Mouse (Mus musculus) ovary, adult 18-20 months (tissue): ENCODE results near the gene Skida1.
"Not testable (repeated sequence)": the region's sequence is repeated elsewhere in the genome, so short reads cannot be mapped to it uniquely, and the experiment has no call there.

ENCODE experiments used
- DNase-seq: peaks from one replicate; pipeline ENCODE4 v3.0.0; 2022; ENCODE audit warnings: low spot score, mixed read lengths

The Skida1 gene

GRCm38 (mm10) chr2:18048453-18049075 lies at the start of gene Skida1:
Skida1 (minus strand) TSS chr2:18049051.
- no peak for DNase-seq

DNA sequence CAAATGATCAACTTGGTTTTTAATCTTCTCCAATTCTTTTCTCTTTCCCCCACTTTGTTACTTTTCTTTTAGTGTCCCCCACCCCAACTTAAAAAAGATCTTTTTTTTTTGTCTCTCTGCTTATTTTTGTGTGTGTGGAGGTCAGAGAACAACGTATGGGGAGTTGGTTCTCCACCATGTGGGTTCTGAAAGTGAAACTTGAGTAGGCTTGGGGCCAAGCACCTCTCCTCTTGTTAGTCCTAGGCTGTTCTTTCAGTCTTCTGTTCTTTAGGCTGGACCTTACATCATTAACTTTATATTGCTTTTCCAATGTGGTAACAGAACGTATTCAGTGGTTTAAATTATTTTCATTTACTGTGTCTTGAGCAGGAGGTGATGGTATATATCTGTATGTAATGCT lies 47.0 kb upstream of the Skida1 start:
- no peak for DNase-seq

- DNase-seq, result no peak
Observed at GRCm38 (mm10) chr2:18094319-18094718, 45.5 kb upstream of the Skida1 start.

DNA sequence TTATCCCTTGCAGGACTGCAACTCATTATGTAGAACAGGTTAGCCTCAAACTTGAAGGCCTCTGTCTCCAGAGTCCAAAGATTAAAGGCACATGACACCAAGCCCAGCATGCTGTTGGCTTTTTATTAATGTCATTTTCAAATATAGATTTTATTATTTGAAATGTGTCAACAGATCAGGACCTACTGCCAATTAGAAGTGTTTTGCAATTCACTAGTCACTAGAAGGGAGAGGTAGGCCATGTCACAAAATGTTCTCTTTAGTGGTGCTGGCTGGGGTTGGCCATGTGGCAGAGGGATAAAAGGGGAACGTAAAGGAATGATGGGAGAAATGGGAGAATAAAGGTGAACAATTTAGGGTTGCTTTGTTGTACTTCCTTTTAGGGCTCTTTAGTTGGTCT lies 45.0 kb upstream of the Skida1 start:
- DNase-seq, result no peak

- DNase-seq, result not testable (repeated sequence)
Observed at GRCm38 (mm10) chr2:18087695-18088094, 38.8 kb upstream of the Skida1 start.

DNA sequence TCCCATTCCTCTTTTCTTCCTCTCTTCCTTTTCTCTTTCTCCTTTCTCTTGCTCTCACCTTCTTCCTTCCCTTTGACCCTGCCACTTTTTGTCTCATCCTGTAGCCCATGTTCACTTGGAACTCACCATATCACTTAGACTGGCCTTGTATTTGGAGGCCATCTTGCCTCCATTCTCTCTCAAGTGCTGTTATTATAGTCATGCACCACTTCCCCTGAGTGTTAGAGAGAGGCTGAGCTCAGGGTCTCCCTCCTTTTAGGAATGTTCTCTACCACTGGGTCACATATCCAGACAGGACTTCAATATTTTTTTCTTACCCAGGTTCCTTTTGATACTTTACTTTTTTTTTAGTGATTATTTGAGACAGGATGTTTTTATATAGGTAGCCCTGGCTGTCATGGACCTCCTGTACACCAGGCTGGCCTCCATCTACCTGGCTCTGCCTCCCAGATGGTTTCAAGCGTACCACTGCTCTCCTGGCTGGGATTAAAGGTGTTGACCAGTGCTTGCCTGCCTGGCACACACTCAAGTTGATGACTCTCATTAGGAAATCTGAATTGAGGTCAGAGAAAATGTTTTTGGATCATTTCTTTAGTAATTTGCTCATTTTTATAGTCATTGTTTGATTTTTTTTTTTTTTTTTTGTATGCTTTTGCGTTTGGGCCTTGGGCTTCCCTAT lies 31.5 kb upstream of the Skida1 start:
- DNase-seq, result no peak

DNA sequence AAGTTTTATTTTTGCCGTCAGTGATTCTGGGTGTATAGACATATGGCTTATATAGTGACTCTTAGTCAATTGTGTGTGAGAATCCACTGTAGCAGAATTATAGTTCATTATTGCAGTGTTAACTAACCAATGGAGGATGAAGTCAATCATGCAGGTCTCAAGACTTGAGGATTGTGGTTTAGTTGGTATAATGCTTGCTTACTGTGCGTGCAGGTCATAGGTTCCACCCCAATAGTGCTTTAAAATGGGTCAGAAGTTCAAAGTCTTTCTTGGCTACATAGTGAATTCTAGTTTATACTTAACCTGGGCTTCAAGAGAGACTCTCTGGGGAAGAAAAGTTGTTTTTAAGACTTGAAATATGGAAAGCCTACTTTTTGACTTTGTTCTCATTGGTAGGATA lies 23.1 kb upstream of the Skida1 start:
- no peak for DNase-seq

- no peak for DNase-seq
Observed at GRCm38 (mm10) chr2:18068071-18068796, 19.4 kb upstream of the Skida1 start.

DNA sequence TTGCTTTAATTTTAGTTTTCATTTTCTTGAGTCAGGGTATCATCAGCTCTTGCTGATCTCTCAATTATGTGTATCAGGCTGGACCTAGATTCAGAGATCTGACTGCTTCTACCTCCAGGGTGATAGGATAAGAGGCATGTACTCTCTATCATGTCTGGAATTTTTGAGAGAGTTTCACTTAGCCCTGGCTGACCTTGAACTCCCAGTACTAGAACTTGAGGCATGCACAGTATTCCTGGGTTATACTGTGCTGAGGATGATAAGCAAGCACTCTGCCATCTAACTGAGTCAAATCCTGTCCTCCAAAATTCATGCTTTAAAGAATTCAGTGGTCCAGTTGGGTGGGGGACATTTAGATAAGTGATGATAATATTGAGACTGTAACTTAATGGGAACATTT lies 17.6 kb upstream of the Skida1 start:
- DNase-seq, result no peak

DNA sequence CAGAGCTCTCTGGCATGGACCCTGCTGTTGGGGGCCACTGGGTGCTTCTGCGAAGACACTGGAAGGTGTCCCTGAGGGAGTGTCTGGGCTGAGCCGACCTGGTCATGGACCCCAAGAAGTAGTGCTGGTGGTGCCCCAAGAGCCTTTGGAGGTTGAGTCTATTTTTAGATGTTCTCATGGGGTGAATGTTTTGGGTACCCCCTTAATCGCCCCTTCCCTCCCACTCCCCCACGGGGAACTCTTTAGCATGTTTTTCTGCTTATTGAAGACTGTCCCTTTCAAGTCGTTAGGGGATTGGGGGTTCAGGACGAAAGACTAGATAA lies 16.8 kb upstream of the Skida1 start:
- no peak for DNase-seq

DNA sequence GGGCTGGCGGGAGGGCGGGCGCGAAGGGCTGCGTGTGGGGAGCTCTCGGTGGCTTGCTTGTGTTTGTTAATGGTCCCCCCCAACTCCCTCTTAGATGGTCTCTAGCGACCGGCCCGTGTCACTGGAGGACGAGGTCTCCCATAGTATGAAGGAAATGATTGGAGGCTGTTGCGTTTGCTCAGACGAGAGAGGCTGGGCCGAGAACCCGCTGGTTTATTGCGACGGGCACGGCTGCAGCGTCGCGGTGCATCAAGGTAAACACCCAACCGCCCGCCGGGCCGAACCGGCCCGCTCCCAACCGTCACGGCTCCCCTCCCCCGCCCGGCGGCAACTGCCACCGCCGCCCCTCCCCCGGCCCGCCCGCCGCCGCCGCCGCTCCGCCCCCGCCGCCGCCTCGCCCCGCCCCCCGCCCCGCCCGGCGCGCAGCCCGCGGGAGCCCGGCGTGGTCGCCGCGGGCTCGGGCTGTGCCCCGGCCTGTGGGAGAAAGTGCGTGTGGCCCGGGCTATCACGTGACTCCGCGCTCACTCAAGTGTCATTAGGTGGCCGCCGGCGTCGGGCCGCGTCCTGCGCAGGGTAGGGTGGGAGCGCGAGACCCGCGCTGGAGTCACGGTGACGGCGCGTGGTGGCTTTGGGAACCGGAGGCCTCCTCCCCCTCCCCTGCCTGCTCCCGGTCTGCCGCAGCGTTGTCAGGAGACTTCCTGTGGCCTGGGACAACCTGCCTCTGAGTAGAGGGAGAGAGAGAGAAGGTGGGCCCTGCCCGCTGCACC lies 16.3 kb upstream of the Skida1 start:
- DNase-seq, result peak; percentile 48

GRCm38 (mm10) chr2:18064356-18064858 lies 15.6 kb upstream of the Skida1 start:
- peak; percentile 91 for DNase-seq

- peak; percentile 41 for DNase-seq
Observed at GRCm38 (mm10) chr2:18063763-18064251, 15.0 kb upstream of the Skida1 start.

DNA sequence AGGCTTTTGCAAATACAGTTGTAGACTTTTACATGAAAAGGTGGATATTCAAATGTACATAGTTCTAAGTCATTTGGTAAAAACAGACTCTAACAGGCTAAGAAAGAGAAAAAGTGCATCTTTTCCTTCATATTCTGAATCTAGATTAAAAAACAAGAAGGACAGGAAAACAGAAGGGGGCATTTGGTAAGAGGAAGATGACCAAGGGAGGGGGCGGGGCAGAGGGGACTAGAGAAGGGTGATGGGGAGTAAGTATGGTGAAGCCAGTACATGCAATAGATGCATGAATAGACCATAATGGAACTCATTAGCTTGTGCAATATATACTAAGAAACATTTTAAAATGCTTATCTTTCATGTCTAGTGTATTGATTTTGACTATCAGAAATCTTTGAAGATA lies 11.5 kb upstream of the Skida1 start:
- no peak for DNase-seq

GRCm38 (mm10) chr2:18059891-18060290 lies 11.0 kb upstream of the Skida1 start:
- no peak for DNase-seq

- DNase-seq, result no peak
Observed at GRCm38 (mm10) chr2:18059063-18059462, 10.2 kb upstream of the Skida1 start.

GRCm38 (mm10) chr2:18058146-18058708 lies 9.4 kb upstream of the Skida1 start:
- DNase-seq, result no peak

DNA sequence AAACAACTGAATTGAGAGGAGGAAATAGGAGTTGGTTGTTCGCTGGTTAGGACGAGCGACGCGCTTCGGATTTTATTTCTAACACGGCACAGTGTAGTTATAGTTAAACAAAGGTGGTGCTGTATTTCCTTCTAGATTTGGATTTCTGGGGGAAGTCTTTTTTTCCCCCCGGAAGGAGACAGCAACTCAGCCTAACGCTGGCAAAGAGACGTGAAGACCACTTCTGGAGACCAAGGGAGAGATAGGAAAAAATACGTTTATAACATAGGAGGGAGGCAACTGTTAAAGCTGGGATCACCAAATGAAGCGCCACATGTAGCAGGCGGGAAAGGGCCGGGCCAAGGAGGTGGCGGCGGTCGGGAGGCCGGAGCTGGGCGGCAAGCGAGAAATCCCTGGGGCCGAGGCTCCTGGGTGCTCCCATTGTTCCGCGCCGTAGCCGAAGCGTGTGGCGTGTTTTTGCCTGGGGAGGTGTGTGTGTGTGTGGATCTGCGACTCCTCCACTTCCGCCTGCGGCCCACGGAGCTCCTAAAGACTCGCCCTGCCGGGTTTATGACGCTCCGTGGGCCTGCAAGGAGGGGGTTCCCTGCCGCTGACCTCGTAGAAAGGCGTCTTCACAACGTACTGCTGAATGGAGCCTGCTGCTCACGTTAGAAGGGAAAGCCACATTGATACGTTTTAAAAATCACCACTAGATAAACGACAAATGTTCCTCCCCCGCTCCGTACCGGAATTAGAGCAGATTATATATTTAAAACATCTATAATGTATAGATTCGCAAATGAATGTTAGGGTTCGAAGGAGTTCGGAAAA lies 8.7 kb upstream of the Skida1 start:
- peak; percentile 54 for DNase-seq

GRCm38 (mm10) chr2:18056786-18057255 lies 8.0 kb upstream of the Skida1 start:
- peak; percentile 99 for DNase-seq

DNA sequence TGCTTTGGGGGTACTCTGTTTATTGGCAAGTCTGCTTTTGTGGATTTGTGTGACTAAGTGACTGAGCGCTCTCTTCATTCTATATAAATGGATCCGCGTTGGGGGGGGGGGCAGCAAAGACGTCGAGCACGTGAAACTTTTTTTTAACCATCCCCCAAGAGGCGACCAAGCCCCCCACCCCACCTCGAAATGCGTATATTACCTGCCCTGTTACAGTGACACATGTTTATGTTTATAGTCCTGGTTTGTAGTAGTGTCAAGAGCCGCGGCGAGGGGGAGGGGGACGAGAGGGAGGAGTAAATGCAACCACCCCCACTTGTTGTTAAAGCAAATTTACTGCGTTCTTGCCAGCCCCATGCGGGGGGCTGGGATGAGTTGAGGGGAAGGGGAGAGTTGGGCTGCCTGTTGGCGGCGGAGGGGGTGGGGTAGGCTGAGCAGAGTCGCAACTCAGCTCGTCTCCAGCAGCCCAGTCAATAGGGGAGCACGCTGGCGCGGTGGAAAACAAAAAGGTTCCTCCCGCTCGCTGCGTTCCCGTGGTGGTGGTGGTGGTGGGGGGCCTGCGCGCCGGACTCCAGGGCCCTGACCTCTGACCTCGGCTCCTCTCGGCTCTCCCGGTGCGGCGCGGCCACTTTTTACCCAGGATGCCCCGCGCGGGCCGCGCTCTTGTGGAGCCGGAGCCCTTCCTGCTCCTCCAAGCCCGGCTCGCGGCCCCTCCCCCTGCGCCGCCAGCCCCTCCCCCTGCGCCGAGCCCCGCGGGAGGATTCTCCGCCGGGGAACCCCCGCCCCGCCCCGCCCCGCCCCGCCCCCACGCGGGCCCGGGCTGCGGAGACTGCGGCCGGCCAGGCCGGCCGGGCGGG lies 7.3 kb upstream of the Skida1 start:
- peak; percentile 95 for DNase-seq
